Mouse (Mus musculus): Measurements from ENCODE around the gene Tpx2. TPM values are rescaled to one million over a fixed set of nuclear protein-coding genes. Genes with fewer than 3 reads are reported as not detected.

The Tpx2 gene
- polyA plus RNA-seq, 1 experiment from 2014 or later, result 27.5 TPM

DNA sequence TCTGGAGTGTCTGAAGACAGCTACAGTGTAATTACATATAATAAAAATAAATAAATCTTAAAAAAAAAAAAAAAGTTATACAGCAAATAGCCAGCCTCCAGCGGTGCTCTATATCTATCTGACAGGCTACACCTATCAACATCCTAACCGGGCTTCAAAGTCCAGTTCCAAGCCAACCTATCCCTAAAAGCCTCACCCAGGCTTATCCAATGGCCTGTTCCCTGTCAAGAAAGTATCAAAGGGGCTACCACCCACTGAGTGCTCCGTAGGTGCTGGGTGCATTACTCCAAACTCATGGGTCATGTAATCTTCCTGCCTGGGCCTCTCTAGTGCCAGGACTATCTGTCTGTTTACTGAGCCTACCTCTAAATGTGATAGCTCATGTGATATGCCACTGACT is 39.6 kb upstream of the Tpx2 start:
- Histone ChIP-seq H3K36me3 (ENCODE audit: control insufficient read depth, insufficient read depth, low read length) (no peaks in the 10 kb centered on the region), H3K4me3 (replicated peaks; ENCODE audit: low read depth, low read length) (no peak overlapping the region), H3K27me3 (ENCODE audit: control insufficient read depth, insufficient read depth, low read length) (no peaks in the 10 kb centered on the region), H3K9ac (replicated peaks; ENCODE audit: low read length) (no peak overlapping the region), H3K9me3 (ENCODE audit: control insufficient read depth, low read length) (no peaks in the 10 kb centered on the region), H3K4me1 (ENCODE audit: control insufficient read depth, insufficient read depth, low read length) (peaks cover 12% of the 10 kb centered on the region), H3K4me2 (ENCODE audit: low read length) (no peak overlapping the region), H3K27ac (replicated peaks; ENCODE audit: low read depth, low read length) (no peak overlapping the region)
- 90% methylated on average over 3 of the region's 3 CpGs for WGBS
- DNase-seq, result no peak
- ATAC-seq (ENCODE audit: low FRiP score, low TSS enrichment), result no peak

DNA sequence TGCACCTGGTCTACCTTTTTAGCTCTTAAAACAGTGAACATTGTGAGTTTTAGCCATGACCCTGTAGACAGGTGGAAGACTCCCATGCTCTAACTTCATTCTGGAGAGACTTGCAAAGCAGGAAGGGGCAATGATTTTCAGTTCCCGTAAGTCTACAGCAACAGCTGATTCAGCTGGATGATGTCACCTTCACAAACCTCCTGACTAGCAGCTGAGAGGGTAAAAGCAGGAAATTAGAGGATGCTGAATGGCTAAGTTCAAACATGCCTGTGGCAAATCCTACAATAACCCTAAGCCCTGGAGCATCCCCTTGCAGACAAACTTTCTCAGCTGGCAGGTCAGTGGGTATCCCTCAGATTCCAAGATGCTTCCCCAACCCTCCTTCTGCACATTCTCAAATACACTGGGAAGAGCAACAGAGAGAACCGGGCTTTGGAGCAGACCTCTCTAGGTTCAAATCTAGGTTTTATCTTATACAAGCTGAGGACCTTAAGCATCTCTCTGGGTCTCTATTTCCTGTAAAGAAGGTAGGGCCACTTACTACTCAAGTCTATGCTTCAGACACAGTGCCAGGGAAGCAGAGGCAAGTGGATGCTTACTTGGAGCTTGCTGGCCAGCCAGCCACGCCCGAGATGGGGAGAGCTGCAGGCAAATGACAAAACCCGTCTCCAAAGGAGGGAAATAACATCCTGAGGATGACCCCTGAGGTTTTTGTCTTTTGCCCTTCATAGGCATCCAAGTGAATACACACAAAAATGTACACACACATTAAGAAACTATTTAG is 37.4 kb upstream of the Tpx2 start:
- ATAC-seq (ENCODE audit: low FRiP score, low TSS enrichment) (no peak), DNase-seq (no peak)
- no peaks in the 10 kb centered on the region for H3K27me3 ChIP-seq (ENCODE audit: control insufficient read depth, insufficient read depth, low read length)
- no peaks in the 10 kb centered on the region for H3K36me3 ChIP-seq (ENCODE audit: control insufficient read depth, insufficient read depth, low read length)
- H3K9ac ChIP-seq (replicated peaks; ENCODE audit: low read length), result no peak overlapping the region
- H3K9me3 ChIP-seq (ENCODE audit: control insufficient read depth, low read length), result no peaks in the 10 kb centered on the region
- no peak overlapping the region for H3K4me2 ChIP-seq (ENCODE audit: low read length)
- H3K4me3 ChIP-seq (replicated peaks; ENCODE audit: low read depth, low read length), result no peak overlapping the region
- no peaks in the 10 kb centered on the region for H3K4me1 ChIP-seq (ENCODE audit: control insufficient read depth, insufficient read depth, low read length)
- no peak overlapping the region for H3K27ac ChIP-seq (replicated peaks; ENCODE audit: low read depth, low read length)
- 91% methylated on average over 5 of the region's 5 CpGs for WGBS

- H3K9me3 ChIP-seq (ENCODE audit: control insufficient read depth, low read length), result no peaks in the 10 kb centered on the region
- H3K4me3 ChIP-seq (replicated peaks; ENCODE audit: low read depth, low read length), result no peak overlapping the region
- no peak for ATAC-seq (ENCODE audit: low FRiP score, low TSS enrichment)
- H3K36me3 ChIP-seq (ENCODE audit: control insufficient read depth, insufficient read depth, low read length), result 0 out of 2 replicates have a peak, but pooled peaks cover 2% of the 10 kb centered on the region
- H3K9ac ChIP-seq (replicated peaks; ENCODE audit: low read length), result no peak overlapping the region
- 44% methylated on average over 3 of the region's 3 CpGs for WGBS
- no peak for DNase-seq
- H3K4me1 ChIP-seq (ENCODE audit: control insufficient read depth, insufficient read depth, low read length), result 0 out of 2 replicates have a peak, but pooled peaks cover 3% of the 10 kb centered on the region
- no peaks in the 10 kb centered on the region for H3K27me3 ChIP-seq (ENCODE audit: control insufficient read depth, insufficient read depth, low read length)
- H3K4me2 ChIP-seq (ENCODE audit: low read length), result no peak overlapping the region
- no peak overlapping the region for H3K27ac ChIP-seq (replicated peaks; ENCODE audit: low read depth, low read length)
Observed at GRCm38 (mm10) chr2:152811336-152812165, 36.2 kb upstream of the Tpx2 start.

- Histone ChIP-seq H3K9ac (replicated peaks; ENCODE audit: low read length) (no peak overlapping the region), H3K27ac (replicated peaks; ENCODE audit: low read depth, low read length) (no peak overlapping the region), H3K4me1 (ENCODE audit: control insufficient read depth, insufficient read depth, low read length) (peaks cover 14% of the 10 kb centered on the region; the same call in 1 of the 2 replicates), H3K27me3 (ENCODE audit: control insufficient read depth, insufficient read depth, low read length) (no peaks in the 10 kb centered on the region), H3K36me3 (ENCODE audit: control insufficient read depth, insufficient read depth, low read length) (0 out of 2 replicates have a peak, but pooled peaks cover 2% of the 10 kb centered on the region), H3K4me3 (replicated peaks; ENCODE audit: low read depth, low read length) (no peak overlapping the region), H3K9me3 (ENCODE audit: control insufficient read depth, low read length) (no peaks in the 10 kb centered on the region), H3K4me2 (ENCODE audit: low read length) (no peak overlapping the region)
- WGBS, result 94% methylated on average over 1 of the region's 1 CpGs
- DNase-seq, result no peak
- no peak for ATAC-seq (ENCODE audit: low FRiP score, low TSS enrichment)
Observed at GRCm38 (mm10) chr2:152813232-152813631, 34.5 kb upstream of the Tpx2 start.

- no peaks in the 10 kb centered on the region for H3K9me3 ChIP-seq (ENCODE audit: control insufficient read depth, low read length)
- peaks cover 15% of the 10 kb centered on the region; the same call in 1 of the 2 replicates for H3K4me1 ChIP-seq (ENCODE audit: control insufficient read depth, insufficient read depth, low read length)
- no peak overlapping the region for H3K27ac ChIP-seq (replicated peaks; ENCODE audit: low read depth, low read length)
- H3K4me2 ChIP-seq (ENCODE audit: low read length), result no peak overlapping the region
- H3K36me3 ChIP-seq (ENCODE audit: control insufficient read depth, insufficient read depth, low read length), result peaks cover 7% of the 10 kb centered on the region
- WGBS, result 87% methylated on average over 6 of the region's 6 CpGs
- ATAC-seq (ENCODE audit: low FRiP score, low TSS enrichment), result no peak
- no peak overlapping the region for H3K9ac ChIP-seq (replicated peaks; ENCODE audit: low read length)
- H3K27me3 ChIP-seq (ENCODE audit: control insufficient read depth, insufficient read depth, low read length), result no peaks in the 10 kb centered on the region
- no peak overlapping the region for H3K4me3 ChIP-seq (replicated peaks; ENCODE audit: low read depth, low read length)
- no peak for DNase-seq
Observed at GRCm38 (mm10) chr2:152814213-152814874, 33.4 kb upstream of the Tpx2 start.

- WGBS, result 72% methylated on average over 7 of the region's 7 CpGs
- H3K9ac ChIP-seq (replicated peaks; ENCODE audit: low read length), result no peak overlapping the region
- ATAC-seq (ENCODE audit: low FRiP score, low TSS enrichment), result no peak
- no peak for DNase-seq
- no peak overlapping the region for H3K27ac ChIP-seq (replicated peaks; ENCODE audit: low read depth, low read length)
- H3K9me3 ChIP-seq (ENCODE audit: control insufficient read depth, low read length), result no peaks in the 10 kb centered on the region
- no peaks in the 10 kb centered on the region for H3K27me3 ChIP-seq (ENCODE audit: control insufficient read depth, insufficient read depth, low read length)
- peaks cover 23% of the 10 kb centered on the region; the same call in 1 of the 2 replicates for H3K4me1 ChIP-seq (ENCODE audit: control insufficient read depth, insufficient read depth, low read length)
- H3K4me2 ChIP-seq (ENCODE audit: low read length), result no peak overlapping the region
- peaks cover 7% of the 10 kb centered on the region for H3K36me3 ChIP-seq (ENCODE audit: control insufficient read depth, insufficient read depth, low read length)
- no peak overlapping the region for H3K4me3 ChIP-seq (replicated peaks; ENCODE audit: low read depth, low read length)
Observed at GRCm38 (mm10) chr2:152815879-152816656, 31.7 kb upstream of the Tpx2 start.

DNA sequence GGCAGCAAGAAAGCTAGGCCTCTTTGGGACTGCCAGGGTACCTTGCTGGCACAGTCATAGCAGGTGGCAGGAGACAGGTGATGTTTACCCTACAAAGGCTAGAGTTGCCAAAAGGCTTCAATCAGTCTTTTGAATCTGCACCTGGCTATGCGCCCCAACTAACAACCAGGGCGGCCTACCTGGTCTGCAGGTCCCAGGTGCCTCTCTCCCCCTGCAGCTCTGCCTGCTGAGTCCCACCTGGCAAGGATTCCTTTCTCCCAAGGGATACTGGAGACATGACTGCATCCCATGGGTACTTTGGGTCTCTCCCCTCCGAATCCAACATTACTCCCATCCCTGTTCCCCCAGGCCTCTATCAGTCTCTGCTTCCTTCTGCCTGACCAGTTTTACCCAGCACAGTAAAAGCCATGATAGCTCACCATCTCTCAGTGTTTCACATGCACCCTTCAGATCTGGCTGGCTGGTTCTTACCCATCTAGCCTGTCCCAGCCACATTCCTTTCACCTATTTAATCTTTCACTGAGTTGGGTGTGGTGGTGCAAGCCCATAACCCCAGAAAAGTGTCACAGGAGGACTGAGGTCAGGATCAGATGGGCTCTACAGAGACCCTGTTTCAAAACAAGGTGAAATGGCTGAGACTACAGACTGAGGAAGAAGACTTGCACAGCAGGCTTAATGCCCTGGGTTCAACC is 31.0 kb upstream of the Tpx2 start:
- H3K36me3 ChIP-seq (ENCODE audit: control insufficient read depth, insufficient read depth, low read length), result peaks cover 10% of the 10 kb centered on the region
- no peaks in the 10 kb centered on the region for H3K27me3 ChIP-seq (ENCODE audit: control insufficient read depth, insufficient read depth, low read length)
- ATAC-seq (ENCODE audit: low FRiP score, low TSS enrichment) (no peak), DNase-seq (no peak)
- H3K27ac ChIP-seq (replicated peaks; ENCODE audit: low read depth, low read length), result no peak overlapping the region
- no peak overlapping the region for H3K9ac ChIP-seq (replicated peaks; ENCODE audit: low read length)
- H3K4me2 ChIP-seq (ENCODE audit: low read length), result no peak overlapping the region
- H3K9me3 ChIP-seq (ENCODE audit: control insufficient read depth, low read length), result no peaks in the 10 kb centered on the region
- H3K4me1 ChIP-seq (ENCODE audit: control insufficient read depth, insufficient read depth, low read length), result peaks cover 28% of the 10 kb centered on the region
- no peak overlapping the region for H3K4me3 ChIP-seq (replicated peaks; ENCODE audit: low read depth, low read length)
- WGBS, result 91% methylated on average over 3 of the region's 3 CpGs

Measured in midbrain, embryonic 14.5 days (tissue).